ENCODE assay signal across 1 mouse cellular context in the genomic region with DNA sequence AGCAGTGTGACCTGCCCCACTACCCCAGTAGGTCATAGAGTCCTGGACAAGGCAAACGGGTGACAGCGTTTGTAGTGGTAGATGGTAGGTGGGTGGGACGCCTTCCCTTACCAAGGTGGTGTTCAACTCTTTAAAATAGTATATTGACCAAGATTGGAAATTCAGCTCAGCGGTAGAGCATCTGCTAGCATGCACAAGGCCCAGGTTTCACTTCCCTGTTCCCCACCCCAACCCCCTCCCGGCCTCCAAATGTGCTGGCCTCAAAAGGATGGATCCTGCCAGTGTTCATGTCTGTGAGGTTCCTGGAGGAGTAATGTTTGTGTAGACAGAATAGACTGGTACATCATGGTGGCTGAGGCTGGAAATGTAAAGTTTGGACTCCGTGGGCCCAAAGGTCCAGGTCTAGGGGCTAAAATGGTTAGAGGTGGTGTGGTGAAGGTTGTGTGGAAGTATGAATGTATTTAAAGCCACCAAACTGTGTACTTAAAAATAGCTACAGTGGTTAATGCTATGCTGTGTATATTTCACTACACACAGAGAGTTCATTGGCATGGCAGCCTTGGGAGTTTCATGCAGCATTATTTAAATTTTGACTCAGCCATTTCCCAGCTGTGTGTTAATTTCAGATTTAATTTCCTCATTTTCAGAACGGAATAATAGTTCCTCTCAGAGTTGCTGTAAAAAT.
TF ChIP-seq lines count a peak whose summit lies in the region.

No protein-coding gene starts in this region.

TF ChIP-seq in MEL, 35 proteins besides CTCF, POLR2A, EP300 and RAD21 (continued from another document):
- TF ChIP-seq MAX (IDR thresholded peaks at IDR 0.05; ENCODE audit: low read length) = no peak
- TF ChIP-seq NELFE (IDR thresholded peaks at IDR 0.05; ENCODE audit: low read depth, low read length) = no peak
- no peak for TF ChIP-seq SMC3 (IDR thresholded peaks at IDR 0.05; ENCODE audit: low read depth, low read length)
- TF ChIP-seq GABPA (IDR thresholded peaks at IDR 0.05; ENCODE audit: low read depth, low read length) = no peak
- no peak for TF ChIP-seq UBTF (IDR thresholded peaks at IDR 0.05; ENCODE audit: borderline replicate concordance, insufficient read depth, low read depth, low read length)
- TF ChIP-seq TCF12 (IDR thresholded peaks at IDR 0.05; ENCODE audit: low read depth, low read length) = no peak
TF ChIP-seq in MEL: peak in this region for 0.
